19 mouse cellular contexts compared by ENCODE assay signal in the genomic region with DNA sequence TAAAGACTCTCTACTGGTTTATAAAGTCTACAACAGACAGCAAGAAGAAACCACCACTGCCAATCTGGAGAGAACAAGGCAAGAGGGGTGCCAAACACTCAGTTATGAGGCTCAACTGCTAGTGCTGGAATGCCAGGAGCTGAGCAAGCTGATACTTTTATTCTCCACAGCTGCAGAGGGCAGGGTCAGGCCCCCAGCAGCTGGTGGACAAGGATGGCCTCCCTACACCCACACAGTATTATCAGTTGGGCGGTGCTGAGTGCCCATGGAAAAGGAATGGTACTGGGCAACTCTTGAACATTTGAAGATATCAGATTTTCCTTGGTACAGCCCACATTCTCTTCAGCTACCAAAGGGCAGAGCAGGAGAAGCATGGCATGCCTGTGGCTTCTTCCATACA. TPM values are rescaled to one million over a fixed set of nuclear protein-coding genes. Genes with fewer than 3 reads are reported as not detected.
A peak's percentile ranks its signal among the peaks of the same experiment; 100 is the strongest.
DNase-seq lines count a peak whose midpoint lies in the region; ATAC-seq and TF ChIP-seq lines count a peak whose summit lies in the region.
"Had no signal": no experiment of that assay in that cellular context is flagged by ENCODE, and none has a peak within 500 bp of the region (broad histone marks: within the 10 kb centered on the region; RNA-seq: fewer than 3 reads in every experiment).

No protein-coding gene starts in this region.

- DNase-seq in heart, adult 9 months (ENCODE audit: low spot score in 2 of 2) = no peak
- peak; percentile 61 for DNase-seq in ovary, adult 18-20 months (ENCODE audit: low spot score)
- no peak for DNase-seq in ovary, postnatal 10 days (ENCODE audit: low spot score)
- DNase-seq in T-cell, adult 2 months (ENCODE audit: low spot score) = no peak
- DNase-seq in layer of hippocampus, postnatal 36 days = no peak
- DNase-seq: cerebellum, postnatal 25 days; kidney, adult 18-20 months; lung, adult 18-20 months; right cerebral cortex, adult 18-20 months had no signal

- ATAC-seq in heart, embryonic 11.5 days (replicated peaks; ENCODE audit: insufficient number of reproducible peaks, low FRiP score, low TSS enrichment) = no peak
- no peak for ATAC-seq in heart, embryonic 14.5 days (ENCODE audit: insufficient number of reproducible peaks, insufficient read depth, low FRiP score, low read depth)
- ATAC-seq in intestine, postnatal 0 days = no peak
- ATAC-seq: activated CD4-positive, CD25-positive, alpha-beta regulatory T cell, adult 4 months; forebrain, embryonic 15.5 days; midbrain, embryonic 16.5 days had no signal

- no peaks in the 10 kb centered on the region for H3K9me3 ChIP-seq in heart, embryonic 11.5 days (replicated peaks; ENCODE audit: control insufficient read depth, low read length)
- no peaks in the 10 kb centered on the region for H3K9me3 ChIP-seq in heart, embryonic 14.5 days (ENCODE audit: control insufficient read depth, low read length)
- H3K9me3 ChIP-seq in intestine, postnatal 0 days (ENCODE audit: control insufficient read depth) = no peaks in the 10 kb centered on the region
- H3K9me3 ChIP-seq: embryonic facial prominence, embryonic 12.5 days; forebrain, embryonic 15.5 days; hindbrain, embryonic 15.5 days; limb, embryonic 13.5 days; neural tube, embryonic 13.5 days had no signal

- TF ChIP-seq CTCF in intestine, postnatal 0 days (IDR thresholded peaks at IDR 0.05; ENCODE audit: low read depth) = no peak

- peaks cover 19% of the 10 kb centered on the region for H3K4me1 ChIP-seq in heart, embryonic 11.5 days (ENCODE audit: control insufficient read depth, insufficient read depth, low read length)
- peaks cover 8 to 29% of the 10 kb centered on the region in 2 experiments for H3K4me1 ChIP-seq in heart, embryonic 14.5 days (ENCODE audit: control insufficient read depth in 2 of 2, insufficient read depth in 2 of 2, low read length in 2 of 2)
- no peaks in the 10 kb centered on the region for H3K4me1 ChIP-seq in intestine, postnatal 0 days (replicated peaks; ENCODE audit: control insufficient read depth, insufficient read depth, low read length)
- H3K4me1 ChIP-seq: embryonic facial prominence, embryonic 12.5 days; forebrain, embryonic 15.5 days; hindbrain, embryonic 15.5 days; limb, embryonic 13.5 days; neural tube, embryonic 13.5 days had no signal

- no peak overlapping the region for H3K4me3 ChIP-seq in heart, embryonic 11.5 days (ENCODE audit: low read depth, low read length)
- no peak overlapping the region for H3K4me3 ChIP-seq in heart, embryonic 14.5 days (ENCODE audit: control insufficient read depth in 1 of 2, insufficient read depth in 1 of 2, low read depth in 1 of 2, low read length in 2 of 2)
- H3K4me3 ChIP-seq in intestine, postnatal 0 days (ENCODE audit: low read depth, low read length) = no peak overlapping the region
- H3K4me3 ChIP-seq: embryonic facial prominence, embryonic 12.5 days; forebrain, embryonic 15.5 days; hindbrain, embryonic 15.5 days; limb, embryonic 13.5 days; neural tube, embryonic 13.5 days had no signal

- no peaks in the 10 kb centered on the region for H3K27me3 ChIP-seq in heart, embryonic 11.5 days (ENCODE audit: control insufficient read depth, insufficient read depth, low read length)
- no peaks in the 10 kb centered on the region for H3K27me3 ChIP-seq in heart, embryonic 14.5 days (ENCODE audit: control insufficient read depth, insufficient read depth, low read length)
- no peaks in the 10 kb centered on the region for H3K27me3 ChIP-seq in intestine, postnatal 0 days (replicated peaks; ENCODE audit: control insufficient read depth, insufficient read depth, low read length)
- H3K27me3 ChIP-seq: embryonic facial prominence, embryonic 12.5 days; forebrain, embryonic 15.5 days; hindbrain, embryonic 15.5 days; limb, embryonic 13.5 days; neural tube, embryonic 13.5 days had no signal

- 0 out of 2 replicates have a peak overlapping the region, but pooled peaks have one; percentile 41 for H3K27ac ChIP-seq in heart, embryonic 11.5 days (ENCODE audit: low read depth, low read length)
- peak overlapping the region; percentile 68 to 97; a peak in 3 of 4 replicates for H3K27ac ChIP-seq in heart, embryonic 14.5 days (replicated peaks in 1 of 2; ENCODE audit: control insufficient read depth in 1 of 2, insufficient read depth in 1 of 2, low read depth in 2 of 2, low read length in 2 of 2)
- no peak overlapping the region for H3K27ac ChIP-seq in intestine, postnatal 0 days (ENCODE audit: low read depth, low read length)
- H3K27ac ChIP-seq: embryonic facial prominence, embryonic 12.5 days; forebrain, embryonic 15.5 days; hindbrain, embryonic 15.5 days; limb, embryonic 13.5 days; neural tube, embryonic 13.5 days had no signal

- no peak overlapping the region for H3K9ac ChIP-seq in heart, embryonic 11.5 days (ENCODE audit: low read depth, low read length)
- no peak overlapping the region for H3K9ac ChIP-seq in heart, embryonic 14.5 days (ENCODE audit: low read length)
- H3K9ac ChIP-seq in intestine, postnatal 0 days (ENCODE audit: low read depth, low read length) = no peak overlapping the region
- H3K9ac ChIP-seq: embryonic facial prominence, embryonic 12.5 days; forebrain, embryonic 15.5 days; hindbrain, embryonic 15.5 days; limb, embryonic 13.5 days; neural tube, embryonic 13.5 days had no signal

- H3K4me2 ChIP-seq in heart, embryonic 11.5 days = no peak overlapping the region
- no peak overlapping the region for H3K4me2 ChIP-seq in heart, embryonic 14.5 days (ENCODE audit: low read length)
- H3K4me2 ChIP-seq in intestine, postnatal 0 days (replicated peaks; ENCODE audit: low read depth) = no peak overlapping the region
- H3K4me2 ChIP-seq: embryonic facial prominence, embryonic 12.5 days; forebrain, embryonic 15.5 days; hindbrain, embryonic 15.5 days; limb, embryonic 13.5 days; neural tube, embryonic 13.5 days had no signal

- 63% methylated on average over 1 of the region's 1 CpGs for WGBS in heart, embryonic 11.5 days (ENCODE audit: insufficient replicate concordance)
- WGBS in heart, embryonic 14.5 days = 50% methylated on average over 1 of the region's 1 CpGs
- 78% methylated on average over 1 of the region's 1 CpGs for WGBS in intestine, postnatal 0 days

- no peaks in the 10 kb centered on the region for H3K36me3 ChIP-seq in heart, embryonic 11.5 days (ENCODE audit: control insufficient read depth, insufficient read depth, low read length)
- peaks cover 14% of the 10 kb centered on the region for H3K36me3 ChIP-seq in heart, embryonic 14.5 days (ENCODE audit: control insufficient read depth, insufficient read depth, low read length)
- H3K36me3 ChIP-seq in intestine, postnatal 0 days (ENCODE audit: control insufficient read depth, insufficient read depth) = no peaks in the 10 kb centered on the region
- H3K36me3 ChIP-seq: forebrain, embryonic 15.5 days had no signal

RNA-seq across cellular contexts. Expression of a gene that starts 17.2 kb away (rescaled TPM):
- polyA plus RNA-seq in heart, embryonic 11.5 days (2014; fragmentation: Nextera tagmentation; extraction: Ambion mirVana) = 51.4 and 63.2 TPM in 2 replicates
- 41.6 and 45.4 TPM in 2 replicates for polyA plus RNA-seq in heart, embryonic 14.5 days (2014; fragmentation: Nextera tagmentation; extraction: Ambion mirVana)
- polyA plus RNA-seq in intestine, postnatal 0 days (2015; fragmentation: Nextera tagmentation; extraction: Ambion mirVana) = 15.3 and 17.7 TPM in 2 replicates
- total RNA-seq in layer of hippocampus, postnatal 36 days (2021) = 10 to 100 TPM; 41.7 to 47.6 TPM

RNA-seq across cellular contexts. Expression of a gene that starts 56.9 kb away (rescaled TPM):
- 30.6 and 39.8 TPM in 2 replicates for polyA plus RNA-seq in heart, embryonic 11.5 days (2014; fragmentation: Nextera tagmentation; extraction: Ambion mirVana)
- polyA plus RNA-seq in heart, embryonic 14.5 days (2014; fragmentation: Nextera tagmentation; extraction: Ambion mirVana) = 33.2 and 34.2 TPM in 2 replicates
- polyA plus RNA-seq in intestine, postnatal 0 days (2015; fragmentation: Nextera tagmentation; extraction: Ambion mirVana) = 27.0 and 29.1 TPM in 2 replicates
- total RNA-seq in layer of hippocampus, postnatal 36 days (2021) = 10 to 100 TPM; 46.7 to 47.2 TPM
